ENCODE assay signal across 8 mouse cellular contexts in genomic region chr5:66338583-66338982, GRCm38 (mm10).
DNase-seq lines count a peak whose midpoint lies in the region; TF ChIP-seq lines count a peak whose summit lies in the region.

No protein-coding gene starts in this region.

- H3K4me1 ChIP-seq in limb, embryonic 10.5 days: peaks cover 36% of the 10 kb centered on the region

- peak; percentile 60 for TF ChIP-seq CTCF in left cerebral cortex, adult 2 months (IDR thresholded peaks at IDR 0.05)

- H3K36me3 ChIP-seq in limb, embryonic 10.5 days: no peaks in the 10 kb centered on the region

- WGBS in limb, embryonic 10.5 days: 37% methylated on average over 7 of the region's 7 CpGs

- no peak overlapping the region for H3K27ac ChIP-seq in left cerebral cortex, adult 2 months
- H3K27ac ChIP-seq in limb, embryonic 10.5 days: no peak overlapping the region

- peaks cover 34% of the 10 kb centered on the region; the same call in 1 of the 2 replicates for H3K27me3 ChIP-seq in limb, embryonic 10.5 days (ENCODE audit: low read depth, poor library complexity, severe bottlenecking)

- peak; percentile 11 to 35 for DNase-seq in adrenal gland, adult 18-20 months (ENCODE audit: low spot score in 2 of 2)
- DNase-seq in adrenal gland, postnatal 4 days (ENCODE audit: low spot score in 2 of 2): no peak
- no peak for DNase-seq in left cerebral cortex, adult 2 months (ENCODE audit: extremely low spot score in 1 of 2, low spot score in 2 of 2)
- no peak for DNase-seq in left cerebral cortex, postnatal 25 days (ENCODE audit: low spot score in 2 of 2)
- DNase-seq in embryo, embryonic 10 days (ENCODE audit: low spot score): peak; percentile 74
- peak; percentile 56 for DNase-seq in limb, embryonic 10.5 days (ENCODE audit: low spot score)
- peak; percentile 75 for DNase-seq in thymus, postnatal 4 days
- DNase-seq in urinary bladder, postnatal 25 days (ENCODE audit: low spot score): no peak

- H3K9me3 ChIP-seq in limb, embryonic 10.5 days (replicated peaks): no peaks in the 10 kb centered on the region

- intact Hi-C loops in left cerebral cortex, adult 2 months (cut with DNase I): no loop called here
- intact Hi-C loops in left cerebral cortex, postnatal 25 days (cut with DNase I): no loop called here

- H3K4me3 ChIP-seq in left cerebral cortex, adult 2 months: no peak overlapping the region
- H3K4me3 ChIP-seq in limb, embryonic 10.5 days: no peak overlapping the region

Comparison
In these comparisons a context has a peak if more than half of its experiments do, and no peak if none do; other contexts are left out.
1. DNase-seq: peak in adrenal gland, adult 18-20 months (2 of 2), embryo, embryonic 10 days (single experiment), limb, embryonic 10.5 days (single experiment) and thymus, postnatal 4 days (single experiment); none in adrenal gland, postnatal 4 days (0 of 2), left cerebral cortex, adult 2 months (0 of 2), left cerebral cortex, postnatal 25 days (0 of 2) and urinary bladder, postnatal 25 days (single experiment).